Mouse (Mus musculus): ENCODE measurements around the gene Rfxap. TPM values are rescaled to one million over a fixed set of nuclear protein-coding genes. Genes with fewer than 3 reads are reported as not detected.

The Rfxap gene
- polyA plus RNA-seq, 1 experiment from 2014 or later: 33.4 TPM

GRCm38 (mm10) chr3:54807061-54807661 is 430 bp downstream of the Rfxap start:
- peaks cover 11% of the 10 kb centered on the region; the same call in 1 of the 2 replicates for H3K36me3 ChIP-seq (ENCODE audit: control insufficient read depth, insufficient read depth, low read length)
- H3K27ac ChIP-seq (ENCODE audit: low read length): peak overlapping the region; percentile 91
- H3K9me3 ChIP-seq (ENCODE audit: control insufficient read depth, low read depth, low read length): no peaks in the 10 kb centered on the region
- peak overlapping the region; percentile 89 for H3K9ac ChIP-seq (replicated peaks; ENCODE audit: low read depth, low read length)
- under 1% methylated on average over 56 of the region's 56 CpGs for WGBS
- peaks cover 9% of the 10 kb centered on the region; the same call in 1 of the 2 replicates for H3K4me1 ChIP-seq (ENCODE audit: control insufficient read depth, insufficient read depth, low read length)
- peak overlapping the region; percentile 89 for H3K4me2 ChIP-seq (replicated peaks; ENCODE audit: low read depth, low read length)
- H3K4me3 ChIP-seq (ENCODE audit: low read depth, low read length): peak overlapping the region; percentile 86
- ATAC-seq (ENCODE audit: insufficient number of reproducible peaks, insufficient read depth, low FRiP score, low read depth): peak; percentile 76
- H3K27me3 ChIP-seq (ENCODE audit: control insufficient read depth, insufficient read depth, low read length): no peaks in the 10 kb centered on the region

GRCm38 (mm10) chr3:54803713-54804112 is 3.9 kb downstream of the Rfxap start:
- no peak for ATAC-seq (ENCODE audit: insufficient number of reproducible peaks, insufficient read depth, low FRiP score, low read depth)
- Histone ChIP-seq H3K27ac (ENCODE audit: low read length) (no peak overlapping the region), H3K9ac (replicated peaks; ENCODE audit: low read depth, low read length) (no peak overlapping the region), H3K4me3 (ENCODE audit: low read depth, low read length) (no peak overlapping the region), H3K27me3 (ENCODE audit: control insufficient read depth, insufficient read depth, low read length) (no peaks in the 10 kb centered on the region), H3K4me2 (replicated peaks; ENCODE audit: low read depth, low read length) (no peak overlapping the region), H3K36me3 (ENCODE audit: control insufficient read depth, insufficient read depth, low read length) (peaks cover 11% of the 10 kb centered on the region; the same call in 1 of the 2 replicates), H3K4me1 (ENCODE audit: control insufficient read depth, insufficient read depth, low read length) (peaks cover 9% of the 10 kb centered on the region; the same call in 1 of the 2 replicates), H3K9me3 (ENCODE audit: control insufficient read depth, low read depth, low read length) (no peaks in the 10 kb centered on the region)
- 92% methylated on average over 8 of the region's 8 CpGs for WGBS

- no peaks in the 10 kb centered on the region for H3K27me3 ChIP-seq (ENCODE audit: control insufficient read depth, insufficient read depth, low read length)
- H3K4me1 ChIP-seq (ENCODE audit: control insufficient read depth, insufficient read depth, low read length): 0 out of 2 replicates have a peak, but pooled peaks cover 2% of the 10 kb centered on the region
- no peaks in the 10 kb centered on the region; the same call in 1 of the 2 replicates for H3K9me3 ChIP-seq (ENCODE audit: control insufficient read depth, low read depth, low read length)
- no peak overlapping the region for H3K9ac ChIP-seq (replicated peaks; ENCODE audit: low read depth, low read length)
- no peak overlapping the region for H3K4me3 ChIP-seq (ENCODE audit: low read depth, low read length)
- peak; percentile 80; the same call in 1 of the 2 replicates for ATAC-seq (ENCODE audit: insufficient number of reproducible peaks, insufficient read depth, low FRiP score, low read depth)
- no peak overlapping the region for H3K27ac ChIP-seq (ENCODE audit: low read length)
- WGBS: 33% methylated on average over 16 of the region's 16 CpGs
- no peak overlapping the region for H3K4me2 ChIP-seq (replicated peaks; ENCODE audit: low read depth, low read length)
- no peaks in the 10 kb centered on the region for H3K36me3 ChIP-seq (ENCODE audit: control insufficient read depth, insufficient read depth, low read length)
Observed at GRCm38 (mm10) chr3:54797211-54797610, 10.4 kb downstream of the Rfxap start.

GRCm38 (mm10) chr3:54795806-54796205 is 11.8 kb downstream of the Rfxap start:
- ATAC-seq (ENCODE audit: insufficient number of reproducible peaks, insufficient read depth, low FRiP score, low read depth): no peak
- Histone ChIP-seq H3K36me3 (ENCODE audit: control insufficient read depth, insufficient read depth, low read length) (no peaks in the 10 kb centered on the region), H3K4me2 (replicated peaks; ENCODE audit: low read depth, low read length) (no peak overlapping the region), H3K4me3 (ENCODE audit: low read depth, low read length) (no peak overlapping the region), H3K9ac (replicated peaks; ENCODE audit: low read depth, low read length) (no peak overlapping the region), H3K27ac (ENCODE audit: low read length) (no peak overlapping the region), H3K4me1 (ENCODE audit: control insufficient read depth, insufficient read depth, low read length) (0 out of 2 replicates have a peak, but pooled peaks cover 3% of the 10 kb centered on the region), H3K9me3 (ENCODE audit: control insufficient read depth, low read depth, low read length) (no peaks in the 10 kb centered on the region; the same call in 1 of the 2 replicates), H3K27me3 (ENCODE audit: control insufficient read depth, insufficient read depth, low read length) (no peaks in the 10 kb centered on the region)
- WGBS: 95% methylated on average over 1 of the region's 1 CpGs

GRCm38 (mm10) chr3:54795379-54795778 is 12.2 kb downstream of the Rfxap start:
- Histone ChIP-seq H3K27me3 (ENCODE audit: control insufficient read depth, insufficient read depth, low read length) (no peaks in the 10 kb centered on the region), H3K4me3 (ENCODE audit: low read depth, low read length) (no peak overlapping the region), H3K9ac (replicated peaks; ENCODE audit: low read depth, low read length) (no peak overlapping the region), H3K27ac (ENCODE audit: low read length) (no peak overlapping the region), H3K9me3 (ENCODE audit: control insufficient read depth, low read depth, low read length) (no peaks in the 10 kb centered on the region; the same call in 1 of the 2 replicates), H3K4me1 (ENCODE audit: control insufficient read depth, insufficient read depth, low read length) (0 out of 2 replicates have a peak, but pooled peaks cover 3% of the 10 kb centered on the region), H3K36me3 (ENCODE audit: control insufficient read depth, insufficient read depth, low read length) (no peaks in the 10 kb centered on the region), H3K4me2 (replicated peaks; ENCODE audit: low read depth, low read length) (no peak overlapping the region)
- WGBS: 89% methylated on average over 5 of the region's 5 CpGs
- ATAC-seq (ENCODE audit: insufficient number of reproducible peaks, insufficient read depth, low FRiP score, low read depth): no peak

- H3K4me2 ChIP-seq (replicated peaks; ENCODE audit: low read depth, low read length): no peak overlapping the region
- ATAC-seq (ENCODE audit: insufficient number of reproducible peaks, insufficient read depth, low FRiP score, low read depth): no peak
- no peaks in the 10 kb centered on the region for H3K36me3 ChIP-seq (ENCODE audit: control insufficient read depth, insufficient read depth, low read length)
- H3K27ac ChIP-seq (ENCODE audit: low read length): no peak overlapping the region
- WGBS: 86% methylated on average over 6 of the region's 6 CpGs
- 0 out of 2 replicates have a peak, but pooled peaks cover 3% of the 10 kb centered on the region for H3K4me1 ChIP-seq (ENCODE audit: control insufficient read depth, insufficient read depth, low read length)
- H3K9me3 ChIP-seq (ENCODE audit: control insufficient read depth, low read depth, low read length): no peaks in the 10 kb centered on the region; the same call in 1 of the 2 replicates
- no peaks in the 10 kb centered on the region for H3K27me3 ChIP-seq (ENCODE audit: control insufficient read depth, insufficient read depth, low read length)
- no peak overlapping the region for H3K4me3 ChIP-seq (ENCODE audit: low read depth, low read length)
- no peak overlapping the region for H3K9ac ChIP-seq (replicated peaks; ENCODE audit: low read depth, low read length)
Observed at GRCm38 (mm10) chr3:54793762-54794161, 13.8 kb downstream of the Rfxap start.

GRCm38 (mm10) chr3:54791822-54792677 is 15.5 kb downstream of the Rfxap start:
- Histone ChIP-seq H3K9me3 (ENCODE audit: control insufficient read depth, low read depth, low read length) (no peaks in the 10 kb centered on the region; the same call in 1 of the 2 replicates), H3K4me1 (ENCODE audit: control insufficient read depth, insufficient read depth, low read length) (0 out of 2 replicates have a peak, but pooled peaks cover 3% of the 10 kb centered on the region), H3K36me3 (ENCODE audit: control insufficient read depth, insufficient read depth, low read length) (no peaks in the 10 kb centered on the region), H3K27ac (ENCODE audit: low read length) (no peak overlapping the region), H3K4me3 (ENCODE audit: low read depth, low read length) (no peak overlapping the region), H3K27me3 (ENCODE audit: control insufficient read depth, insufficient read depth, low read length) (no peaks in the 10 kb centered on the region), H3K4me2 (replicated peaks; ENCODE audit: low read depth, low read length) (no peak overlapping the region), H3K9ac (replicated peaks; ENCODE audit: low read depth, low read length) (no peak overlapping the region)
- WGBS: 54% methylated on average over 10 of the region's 10 CpGs
- peak; percentile 78 for ATAC-seq (ENCODE audit: insufficient number of reproducible peaks, insufficient read depth, low FRiP score, low read depth)

GRCm38 (mm10) chr3:54790601-54791000 is 17.0 kb downstream of the Rfxap start:
- Histone ChIP-seq H3K9me3 (ENCODE audit: control insufficient read depth, low read depth, low read length) (no peaks in the 10 kb centered on the region; the same call in 1 of the 2 replicates), H3K36me3 (ENCODE audit: control insufficient read depth, insufficient read depth, low read length) (no peaks in the 10 kb centered on the region), H3K4me3 (ENCODE audit: low read depth, low read length) (no peak overlapping the region), H3K27me3 (ENCODE audit: control insufficient read depth, insufficient read depth, low read length) (no peaks in the 10 kb centered on the region), H3K9ac (replicated peaks; ENCODE audit: low read depth, low read length) (no peak overlapping the region), H3K4me2 (replicated peaks; ENCODE audit: low read depth, low read length) (no peak overlapping the region), H3K27ac (ENCODE audit: low read length) (no peak overlapping the region), H3K4me1 (ENCODE audit: control insufficient read depth, insufficient read depth, low read length) (0 out of 2 replicates have a peak, but pooled peaks cover 3% of the 10 kb centered on the region)
- 65% methylated on average over 2 of the region's 2 CpGs for WGBS
- ATAC-seq (ENCODE audit: insufficient number of reproducible peaks, insufficient read depth, low FRiP score, low read depth): no peak

Data from stomach, embryonic 14.5 days (tissue).